Mouse (Mus musculus): Measurements from ENCODE around the gene Dhx29. TPM values are rescaled to one million over a fixed set of nuclear protein-coding genes. Genes with fewer than 3 reads are reported as not detected.

Gene Dhx29
- polyA plus RNA-seq, 1 experiment from 2014 or later: 36.8 TPM

DNA sequence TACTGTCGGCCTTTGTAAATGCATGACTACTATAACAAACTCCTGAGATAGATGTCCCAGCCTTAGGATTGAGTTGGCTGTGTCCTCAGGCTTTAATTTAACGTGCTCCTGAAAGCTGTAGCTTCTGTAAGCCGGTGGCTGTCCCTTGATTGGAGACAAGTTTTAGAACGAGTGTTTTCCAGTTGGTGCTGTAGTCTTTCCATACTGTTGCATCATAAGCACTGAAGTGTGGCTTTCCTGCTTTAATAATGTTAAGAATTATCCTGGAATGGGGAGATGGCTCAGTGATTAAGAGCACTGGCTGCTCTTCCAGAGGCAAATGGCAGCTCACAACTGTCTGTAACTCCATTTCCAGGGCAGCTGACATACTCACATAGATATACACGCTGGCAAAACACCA, 40.0 kb downstream of the Dhx29 start:
- 98% methylated on average over 5 of the region's 5 CpGs for WGBS
- Histone ChIP-seq H3K27me3 (replicated peaks; ENCODE audit: control insufficient read depth, insufficient read depth, low read length) (no peaks in the 10 kb centered on the region), H3K4me1 (ENCODE audit: control insufficient read depth, insufficient read depth, low read depth, low read length) (no peaks in the 10 kb centered on the region), H3K4me3 (ENCODE audit: low read length) (no peak overlapping the region), H3K9ac (ENCODE audit: low read depth, low read length) (no peak overlapping the region), H3K36me3 (ENCODE audit: control insufficient read depth, insufficient read depth, low read length) (peaks cover 36% of the 10 kb centered on the region), H3K27ac (ENCODE audit: low read depth, low read length) (no peak overlapping the region), H3K4me2 (ENCODE audit: low read length) (no peak overlapping the region), H3K9me3 (ENCODE audit: control insufficient read depth, low read length) (no peaks in the 10 kb centered on the region)
- ATAC-seq: no peak

DNA sequence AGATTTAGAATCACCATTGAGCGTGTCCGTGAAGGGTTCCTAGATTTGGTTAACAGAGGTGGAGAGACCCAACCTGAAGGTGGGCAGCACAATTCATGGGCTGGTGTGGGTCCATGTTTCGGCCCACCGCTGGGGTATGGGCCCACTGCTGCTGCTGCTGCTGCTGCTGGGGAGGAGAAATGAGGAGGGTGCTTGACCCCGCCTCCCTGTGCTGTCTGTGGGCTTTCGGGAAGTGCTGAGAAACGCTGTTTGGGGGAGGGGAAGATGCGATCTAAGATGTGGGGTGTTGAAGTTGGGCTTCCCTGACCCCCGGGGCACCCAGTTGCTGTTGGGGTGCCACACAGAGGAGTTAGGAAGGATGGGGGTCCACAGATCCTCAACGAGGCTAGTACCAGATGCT, 49.5 kb downstream of the Dhx29 start:
- WGBS: 44% methylated on average over 10 of the region's 10 CpGs
- Histone ChIP-seq H3K4me1 (ENCODE audit: control insufficient read depth, insufficient read depth, low read depth, low read length) (no peaks in the 10 kb centered on the region), H3K4me3 (ENCODE audit: low read length) (no peak overlapping the region), H3K27ac (ENCODE audit: low read depth, low read length) (no peak overlapping the region), H3K36me3 (ENCODE audit: control insufficient read depth, insufficient read depth, low read length) (no peaks in the 10 kb centered on the region), H3K27me3 (replicated peaks; ENCODE audit: control insufficient read depth, insufficient read depth, low read length) (0 out of 2 replicates have a peak, but pooled peaks cover 3% of the 10 kb centered on the region), H3K9ac (ENCODE audit: low read depth, low read length) (no peak overlapping the region), H3K4me2 (ENCODE audit: low read length) (no peak overlapping the region), H3K9me3 (ENCODE audit: control insufficient read depth, low read length) (no peaks in the 10 kb centered on the region)
- no peak for ATAC-seq

DNA sequence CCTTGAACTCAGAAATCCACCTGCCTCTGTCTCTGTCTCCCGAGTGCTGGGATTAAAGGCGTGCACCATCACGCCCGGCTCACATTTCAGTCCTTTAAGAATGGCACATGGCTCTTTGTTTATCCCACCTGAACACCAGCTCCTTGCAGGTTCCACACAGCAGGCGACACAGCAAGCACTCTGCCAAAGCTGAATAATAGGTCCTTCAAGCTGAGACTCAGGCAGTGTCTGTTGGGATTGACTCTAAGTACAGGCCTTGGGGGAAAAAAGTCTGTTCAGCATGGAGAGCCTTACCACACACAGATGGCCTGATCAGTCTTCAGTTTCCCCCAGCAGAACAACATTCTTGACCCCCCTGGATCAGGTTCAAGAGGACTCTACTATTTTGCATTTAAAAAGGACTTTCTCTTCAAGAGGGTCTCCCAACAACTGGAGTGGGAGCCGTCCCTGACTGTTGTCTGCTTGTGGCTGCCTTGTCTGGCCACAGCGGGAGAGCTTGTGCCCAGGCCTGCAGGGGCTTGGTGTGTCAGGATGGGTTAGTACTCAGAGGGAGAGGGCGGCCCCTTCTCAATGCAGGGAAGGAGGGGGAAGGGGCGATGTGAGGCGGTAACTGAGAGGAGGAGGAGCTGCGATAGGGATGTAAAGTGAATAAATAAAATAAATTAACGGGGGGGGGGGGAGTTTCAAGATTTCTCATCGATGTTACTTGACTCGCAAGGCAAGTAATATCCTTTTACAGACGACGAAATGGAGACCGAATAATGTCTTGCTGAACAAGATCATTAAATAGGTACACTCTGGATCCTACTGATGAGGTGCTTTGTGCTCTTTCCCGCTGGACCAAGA, 58.6 kb downstream of the Dhx29 start:
- no peak overlapping the region for H3K9ac ChIP-seq (ENCODE audit: low read depth, low read length)
- H3K4me1 ChIP-seq (ENCODE audit: control insufficient read depth, insufficient read depth, low read depth, low read length): peaks cover 26% of the 10 kb centered on the region
- 5% methylated on average over 18 of the region's 18 CpGs for WGBS
- H3K27ac ChIP-seq (ENCODE audit: low read depth, low read length): no peak overlapping the region
- ATAC-seq: no peak
- H3K36me3 ChIP-seq (ENCODE audit: control insufficient read depth, insufficient read depth, low read length): no peaks in the 10 kb centered on the region
- peaks cover 31% of the 10 kb centered on the region for H3K27me3 ChIP-seq (replicated peaks; ENCODE audit: control insufficient read depth, insufficient read depth, low read length)
- no peak overlapping the region for H3K4me2 ChIP-seq (ENCODE audit: low read length)
- H3K9me3 ChIP-seq (ENCODE audit: control insufficient read depth, low read length): no peaks in the 10 kb centered on the region
- H3K4me3 ChIP-seq (ENCODE audit: low read length): no peak overlapping the region

DNA sequence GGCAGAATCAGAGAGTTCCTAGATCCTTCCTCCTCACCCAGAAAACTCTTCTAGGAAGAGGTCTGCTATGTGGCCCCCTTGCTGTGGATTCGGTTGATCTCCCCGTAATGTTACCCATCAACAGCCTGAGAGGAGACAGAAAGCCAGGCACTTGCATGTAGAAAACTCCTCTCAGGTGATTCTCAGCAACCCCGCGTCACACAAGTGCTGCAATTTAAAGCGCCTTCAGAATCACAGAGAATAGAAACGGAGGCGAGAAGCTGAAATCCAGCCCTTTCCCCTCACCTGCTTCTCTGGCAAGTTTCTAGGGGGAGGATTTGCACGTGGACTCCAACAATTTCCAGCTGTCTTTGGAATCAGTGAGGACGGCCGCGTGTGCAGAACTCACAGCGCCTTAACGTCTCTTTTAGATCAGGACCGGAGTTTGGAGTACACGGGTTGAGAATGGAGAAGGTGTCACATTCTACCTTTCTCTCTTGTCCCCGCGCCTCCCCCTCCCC, 59.2 kb downstream of the Dhx29 start:
- H3K4me3 ChIP-seq (ENCODE audit: low read length): peak overlapping the region; percentile 59; the same call in 1 of the 2 replicates
- 0% methylated on average over 17 of the region's 17 CpGs for WGBS

DNA sequence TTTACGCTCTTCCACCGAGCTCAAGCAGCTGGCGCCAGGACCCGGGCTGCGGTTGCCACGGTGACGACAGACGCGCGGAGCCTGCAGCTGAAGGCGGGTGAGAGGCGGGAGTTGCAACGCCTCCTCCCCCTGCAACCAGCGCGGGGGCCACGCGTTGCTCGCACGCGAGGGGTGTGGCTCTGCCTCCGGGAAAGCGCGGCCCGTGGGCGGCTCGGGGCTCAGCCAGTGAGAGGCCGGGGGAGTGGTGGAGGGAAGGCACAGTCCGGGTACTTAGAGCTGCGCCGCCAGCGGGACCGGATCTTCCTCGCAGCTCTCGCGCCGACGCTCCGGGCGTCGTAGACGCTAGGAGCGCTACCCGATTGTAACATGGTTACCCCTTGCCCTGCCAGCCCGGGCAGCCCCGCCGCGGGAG, 60.3 kb downstream of the Dhx29 start, which contains the start of gene Ccno:
TSS of gene Ccno (plus strand) at position 271 of the 412 bp plus-strand sequence.
- H3K9me3 ChIP-seq (ENCODE audit: control insufficient read depth, low read length): no peaks in the 10 kb centered on the region
- H3K27ac ChIP-seq (ENCODE audit: low read depth, low read length): no peak within 1 kb of the TSS
- peaks cover 26% of the 10 kb centered on the region for H3K4me1 ChIP-seq (ENCODE audit: control insufficient read depth, insufficient read depth, low read depth, low read length)
- H3K9ac ChIP-seq (ENCODE audit: low read depth, low read length): peak within 1 kb of the TSS; percentile 59
- H3K4me3 ChIP-seq (ENCODE audit: low read length): peak within 1 kb of the TSS; percentile 59
- peaks cover 43% of the 10 kb centered on the region for H3K27me3 ChIP-seq (replicated peaks; ENCODE audit: control insufficient read depth, insufficient read depth, low read length)
- no peaks in the 10 kb centered on the region for H3K36me3 ChIP-seq (ENCODE audit: control insufficient read depth, insufficient read depth, low read length)
- peak within 1 kb of the TSS; percentile 90 for H3K4me2 ChIP-seq (ENCODE audit: low read length)
- 0% methylated on average over 37 of the region's 47 CpGs for WGBS
- peak; percentile 97 for ATAC-seq

More for the DNA sequence above, 59.2 kb downstream of the Dhx29 start:
- peaks cover 37% of the 10 kb centered on the region for H3K27me3 ChIP-seq (replicated peaks; ENCODE audit: control insufficient read depth, insufficient read depth, low read length)
- H3K9me3 ChIP-seq (ENCODE audit: control insufficient read depth, low read length): no peaks in the 10 kb centered on the region
- peaks cover 26% of the 10 kb centered on the region for H3K4me1 ChIP-seq (ENCODE audit: control insufficient read depth, insufficient read depth, low read depth, low read length)
- no peaks in the 10 kb centered on the region for H3K36me3 ChIP-seq (ENCODE audit: control insufficient read depth, insufficient read depth, low read length)
- H3K4me2 ChIP-seq (ENCODE audit: low read length): peak overlapping the region; percentile 90
- no peak overlapping the region for H3K27ac ChIP-seq (ENCODE audit: low read depth, low read length)
- no peak overlapping the region for H3K9ac ChIP-seq (ENCODE audit: low read depth, low read length)
- no peak for ATAC-seq

DNA sequence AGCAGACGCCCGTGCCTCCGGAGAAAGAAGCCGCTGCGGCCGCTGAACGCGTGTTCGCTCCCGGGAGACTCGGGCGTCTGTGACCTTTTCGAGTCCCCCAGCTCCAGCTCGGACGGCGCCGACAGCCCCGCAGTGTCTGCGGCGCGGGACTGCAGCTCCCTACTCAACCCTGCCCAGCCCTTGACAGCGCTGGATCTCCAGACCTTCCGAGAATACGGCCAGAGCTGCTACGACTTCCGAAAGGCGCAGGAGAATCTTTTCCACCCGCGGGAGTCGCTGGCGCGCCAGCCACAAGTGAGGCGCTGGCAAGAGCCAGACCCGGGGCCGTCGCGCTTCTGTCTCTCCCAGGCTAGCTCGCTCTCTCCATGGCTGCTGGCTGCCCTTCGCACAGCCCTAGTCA, 60.7 kb downstream of the Dhx29 start:
- peaks cover 45% of the 10 kb centered on the region for H3K27me3 ChIP-seq (replicated peaks; ENCODE audit: control insufficient read depth, insufficient read depth, low read length)
- WGBS: under 1% methylated on average over 38 of the region's 39 CpGs

DNA sequence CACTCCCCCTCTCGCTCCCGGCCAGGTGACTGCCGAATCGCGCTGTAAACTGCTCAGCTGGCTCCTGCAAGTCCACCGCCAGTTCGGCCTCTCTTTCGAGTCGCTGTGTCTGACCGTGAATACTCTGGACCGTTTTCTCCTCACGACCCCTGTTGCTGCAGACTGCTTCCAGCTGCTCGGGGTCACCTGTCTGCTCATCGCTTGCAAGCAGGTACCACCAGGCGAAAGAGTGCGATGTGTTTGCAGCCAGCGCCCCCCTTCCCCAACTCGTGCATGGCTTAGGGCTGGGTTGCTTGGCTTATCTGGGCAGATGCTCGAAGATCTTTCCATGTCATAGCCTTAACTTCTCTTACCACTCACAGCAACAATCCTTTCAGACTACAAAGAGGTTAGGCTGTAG, 61.6 kb downstream of the Dhx29 start:
- Histone ChIP-seq H3K4me2 (ENCODE audit: low read length) (peak overlapping the region; percentile 90), H3K9me3 (ENCODE audit: control insufficient read depth, low read length) (no peaks in the 10 kb centered on the region), H3K9ac (ENCODE audit: low read depth, low read length) (0 out of 2 replicates have a peak overlapping the region, but pooled peaks have one; percentile 33), H3K36me3 (ENCODE audit: control insufficient read depth, insufficient read depth, low read length) (no peaks in the 10 kb centered on the region), H3K27me3 (replicated peaks; ENCODE audit: control insufficient read depth, insufficient read depth, low read length) (peaks cover 51% of the 10 kb centered on the region), H3K4me1 (ENCODE audit: control insufficient read depth, insufficient read depth, low read depth, low read length) (peaks cover 33% of the 10 kb centered on the region), H3K4me3 (ENCODE audit: low read length) (peak overlapping the region; percentile 59), H3K27ac (ENCODE audit: low read depth, low read length) (no peak overlapping the region)
- no peak for ATAC-seq
- 1% methylated on average over 19 of the region's 19 CpGs for WGBS

More for the DNA sequence above, 60.7 kb downstream of the Dhx29 start:
- Histone ChIP-seq H3K9me3 (ENCODE audit: control insufficient read depth, low read length) (no peaks in the 10 kb centered on the region), H3K27ac (ENCODE audit: low read depth, low read length) (no peak overlapping the region), H3K9ac (ENCODE audit: low read depth, low read length) (peak overlapping the region; percentile 59), H3K4me2 (ENCODE audit: low read length) (peak overlapping the region; percentile 90), H3K4me1 (ENCODE audit: control insufficient read depth, insufficient read depth, low read depth, low read length) (peaks cover 26% of the 10 kb centered on the region), H3K36me3 (ENCODE audit: control insufficient read depth, insufficient read depth, low read length) (no peaks in the 10 kb centered on the region), H3K4me3 (ENCODE audit: low read length) (peak overlapping the region; percentile 59)
- peak; percentile 52 for ATAC-seq

DNA sequence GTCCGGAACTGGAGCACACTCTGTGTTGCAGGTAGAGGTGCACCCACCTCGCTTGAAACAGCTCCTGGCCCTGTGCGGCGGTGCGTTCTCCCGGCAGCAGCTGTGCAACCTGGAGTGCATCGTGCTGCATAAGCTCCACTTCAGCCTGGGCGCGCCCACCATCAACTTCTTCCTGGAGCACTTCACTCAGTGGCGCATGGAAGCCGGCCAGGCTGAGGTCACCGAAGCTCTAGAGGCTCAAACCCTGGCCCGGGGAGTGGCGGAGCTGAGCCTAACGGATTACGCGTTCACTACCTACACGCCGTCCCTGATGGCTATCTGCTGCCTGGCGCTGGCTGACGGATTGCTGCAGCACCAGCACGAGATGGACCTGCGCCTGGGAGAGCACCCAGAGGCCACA, 62.3 kb downstream of the Dhx29 start:
- no peak for ATAC-seq
- Histone ChIP-seq H3K4me3 (ENCODE audit: low read length) (peak overlapping the region; percentile 21), H3K4me1 (ENCODE audit: control insufficient read depth, insufficient read depth, low read depth, low read length) (peaks cover 37% of the 10 kb centered on the region), H3K9me3 (ENCODE audit: control insufficient read depth, low read length) (no peaks in the 10 kb centered on the region), H3K27ac (ENCODE audit: low read depth, low read length) (no peak overlapping the region), H3K9ac (ENCODE audit: low read depth, low read length) (peak overlapping the region; percentile 33; the same call in 1 of the 2 replicates), H3K4me2 (ENCODE audit: low read length) (peak overlapping the region; percentile 28; the same call in 1 of the 2 replicates), H3K36me3 (ENCODE audit: control insufficient read depth, insufficient read depth, low read length) (no peaks in the 10 kb centered on the region), H3K27me3 (replicated peaks; ENCODE audit: control insufficient read depth, insufficient read depth, low read length) (peaks cover 55% of the 10 kb centered on the region)
- under 1% methylated on average over 23 of the region's 23 CpGs for WGBS

DNA sequence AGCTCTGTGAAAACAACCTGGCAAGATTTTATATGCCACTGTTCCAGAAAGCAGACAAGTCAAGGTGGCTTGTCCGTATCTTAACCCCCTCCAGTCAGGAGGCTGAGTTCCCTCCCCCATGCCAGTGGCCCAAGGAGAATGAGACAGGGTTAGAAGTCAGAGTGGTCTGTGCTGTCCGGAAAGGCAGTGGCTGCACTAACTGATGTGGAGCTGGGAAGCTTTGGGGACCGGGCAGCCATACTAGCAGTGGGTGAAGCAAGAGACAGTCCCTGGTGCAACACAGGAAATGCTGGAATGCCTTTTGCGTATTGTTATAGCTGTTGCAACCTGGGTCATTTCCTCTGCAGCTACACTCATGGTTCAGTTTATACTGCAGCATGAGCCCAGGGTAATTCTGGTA, 63.1 kb downstream of the Dhx29 start:
- Histone ChIP-seq H3K4me1 (ENCODE audit: control insufficient read depth, insufficient read depth, low read depth, low read length) (peaks cover 37% of the 10 kb centered on the region), H3K36me3 (ENCODE audit: control insufficient read depth, insufficient read depth, low read length) (no peaks in the 10 kb centered on the region), H3K9ac (ENCODE audit: low read depth, low read length) (no peak overlapping the region), H3K4me2 (ENCODE audit: low read length) (no peak overlapping the region), H3K27ac (ENCODE audit: low read depth, low read length) (no peak overlapping the region), H3K9me3 (ENCODE audit: control insufficient read depth, low read length) (no peaks in the 10 kb centered on the region), H3K27me3 (replicated peaks; ENCODE audit: control insufficient read depth, insufficient read depth, low read length) (peaks cover 63% of the 10 kb centered on the region), H3K4me3 (ENCODE audit: low read length) (no peak overlapping the region)
- no peak for ATAC-seq
- 14% methylated on average over 4 of the region's 4 CpGs for WGBS

Data from hindbrain, embryonic 16.5 days (tissue).